Comparison of ENCODE assay signal across 9 mouse cellular contexts in the genomic region with DNA sequence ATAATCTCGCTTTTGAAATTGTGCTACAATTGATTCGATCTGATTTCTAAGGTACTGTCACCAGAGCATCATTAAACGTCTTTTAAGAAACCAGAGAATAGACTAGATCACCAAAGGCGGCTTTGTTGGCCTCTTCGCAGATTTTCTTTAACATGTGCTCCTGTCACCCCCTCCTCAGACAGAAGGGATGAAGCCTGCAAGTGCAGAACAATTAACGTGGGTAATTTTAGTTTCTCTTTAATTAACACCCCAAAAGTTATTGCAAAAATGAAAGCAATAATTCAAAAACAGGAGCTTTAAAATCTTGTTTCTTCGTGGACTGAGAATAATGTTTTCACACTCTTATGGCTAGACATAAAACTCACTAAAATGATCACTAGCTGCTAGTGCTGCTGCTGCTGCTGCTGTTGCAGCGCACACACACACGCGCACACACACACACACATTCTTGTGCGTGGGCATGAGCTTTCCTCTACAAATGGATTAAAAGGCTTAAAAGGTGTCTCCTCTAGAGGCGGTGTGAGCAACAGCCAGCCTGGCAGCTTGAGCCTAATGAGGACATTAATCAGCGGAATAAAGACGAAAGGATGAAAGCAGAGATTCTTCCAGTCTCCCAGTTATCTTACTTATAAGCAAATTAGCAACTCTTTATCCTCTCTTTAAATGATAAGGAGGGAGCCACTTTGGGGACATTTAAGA.
DNase-seq lines count a peak whose midpoint lies in the region; ATAC-seq and TF ChIP-seq lines count a peak whose summit lies in the region.
"Had no signal": no experiment of that assay in that cellular context is flagged by ENCODE, and none has a peak within 500 bp of the region (broad histone marks: within the 10 kb centered on the region; RNA-seq: fewer than 3 reads in every experiment).

No protein-coding gene starts in this region.

- H3K36me3 ChIP-seq in kidney, embryonic 15.5 days: no peaks in the 10 kb centered on the region
- no peaks in the 10 kb centered on the region for H3K36me3 ChIP-seq in embryonic facial prominence, embryonic 11.5 days (replicated peaks; ENCODE audit: control insufficient read depth, insufficient read depth, low read depth, low read length)
- no peaks in the 10 kb centered on the region for H3K36me3 ChIP-seq in hindbrain, postnatal 0 days (ENCODE audit: insufficient read depth, low read length)
- H3K36me3 ChIP-seq: limb, embryonic 12.5 days had no signal

- no peak for ATAC-seq in kidney, embryonic 15.5 days (replicated peaks; ENCODE audit: low FRiP score)
- ATAC-seq in embryonic facial prominence, embryonic 11.5 days (replicated peaks; ENCODE audit: insufficient number of reproducible peaks, low FRiP score, low TSS enrichment, low read depth): peak; percentile 57; the same call in 1 of the 2 replicates
- ATAC-seq in hindbrain, postnatal 0 days: peak; percentile 74

- H3K4me2 ChIP-seq in kidney, embryonic 15.5 days: peak overlapping the region; percentile 17; the same call in 1 of the 2 replicates
- no peak overlapping the region for H3K4me2 ChIP-seq in embryonic facial prominence, embryonic 11.5 days (ENCODE audit: low read depth, low read length)
- peak overlapping the region; percentile 40 for H3K4me2 ChIP-seq in hindbrain, postnatal 0 days (ENCODE audit: low read depth, low read length)
- H3K4me2 ChIP-seq: limb, embryonic 12.5 days had no signal

- no peak overlapping the region for H3K4me3 ChIP-seq in kidney, embryonic 15.5 days (replicated peaks)
- no peak overlapping the region for H3K4me3 ChIP-seq in embryonic facial prominence, embryonic 11.5 days (ENCODE audit: low read depth, low read length)
- peak overlapping the region; percentile 1; the same call in 1 of the 2 replicates for H3K4me3 ChIP-seq in hindbrain, postnatal 0 days (ENCODE audit: low read length)
- H3K4me3 ChIP-seq: limb, embryonic 12.5 days had no signal

- peaks cover 16% of the 10 kb centered on the region for H3K4me1 ChIP-seq in kidney, embryonic 15.5 days
- no peaks in the 10 kb centered on the region for H3K4me1 ChIP-seq in embryonic facial prominence, embryonic 11.5 days (ENCODE audit: control insufficient read depth, insufficient read depth, low read length)
- 0 out of 2 replicates have a peak, but pooled peaks cover 8% of the 10 kb centered on the region for H3K4me1 ChIP-seq in hindbrain, postnatal 0 days (ENCODE audit: insufficient read depth, low read length)

- H3K9me3 ChIP-seq in kidney, embryonic 15.5 days (replicated peaks): no peaks in the 10 kb centered on the region
- no peaks in the 10 kb centered on the region for H3K9me3 ChIP-seq in embryonic facial prominence, embryonic 11.5 days (replicated peaks; ENCODE audit: control insufficient read depth, low read length)
- no peaks in the 10 kb centered on the region for H3K9me3 ChIP-seq in hindbrain, postnatal 0 days (ENCODE audit: low read length)
- H3K9me3 ChIP-seq: limb, embryonic 12.5 days had no signal

- H3K27ac ChIP-seq in kidney, embryonic 15.5 days: peak overlapping the region; percentile 33; the same call in 1 of the 2 replicates
- no peak overlapping the region for H3K27ac ChIP-seq in embryonic facial prominence, embryonic 11.5 days (replicated peaks; ENCODE audit: low read depth, low read length)
- H3K27ac ChIP-seq in hindbrain, postnatal 0 days: no peak overlapping the region
- H3K27ac ChIP-seq: limb, embryonic 12.5 days had no signal

- H3K9ac ChIP-seq in kidney, embryonic 15.5 days: no peak overlapping the region
- no peak overlapping the region for H3K9ac ChIP-seq in embryonic facial prominence, embryonic 11.5 days (replicated peaks; ENCODE audit: low read length)
- no peak overlapping the region for H3K9ac ChIP-seq in hindbrain, postnatal 0 days (replicated peaks; ENCODE audit: low read length)
- H3K9ac ChIP-seq: limb, embryonic 12.5 days had no signal

- DNase-seq in kidney, adult 11 months: no peak
- DNase-seq in embryonic facial prominence, embryonic 11.5 days (ENCODE audit: low spot score): no peak
- DNase-seq in hindbrain, postnatal 0 days (ENCODE audit: low spot score): peak; percentile 76
- DNase-seq in retina, embryonic 14.5 days (ENCODE audit: low spot score): peak; percentile 69
- DNase-seq in ovary, postnatal 14 days (ENCODE audit: low spot score): no peak
- no peak for DNase-seq in adrenal gland, adult (ENCODE audit: inconsistent age in 2 of 2, low spot score in 1 of 2)
- no peak for DNase-seq in adrenal gland, postnatal 36 days

- no peaks in the 10 kb centered on the region for H3K27me3 ChIP-seq in kidney, embryonic 15.5 days
- H3K27me3 ChIP-seq in embryonic facial prominence, embryonic 11.5 days (ENCODE audit: control insufficient read depth, insufficient read depth, low read length): no peaks in the 10 kb centered on the region
- H3K27me3 ChIP-seq in hindbrain, postnatal 0 days (ENCODE audit: insufficient read depth, low read length): no peaks in the 10 kb centered on the region

- peak; percentile 60 for TF ChIP-seq CTCF in hindbrain, postnatal 0 days (IDR thresholded peaks at IDR 0.05; ENCODE audit: low read depth)

- WGBS in kidney, embryonic 15.5 days: 49% methylated on average over 14 of the region's 14 CpGs
- 47% methylated on average over 14 of the region's 14 CpGs for WGBS in embryonic facial prominence, embryonic 11.5 days
- 20% methylated on average over 14 of the region's 14 CpGs for WGBS in hindbrain, postnatal 0 days

Comparison
In these comparisons a context has a peak if more than half of its experiments do, and no peak if none do; other contexts are left out.
1. DNase-seq: peak in hindbrain, postnatal 0 days (single experiment) and retina, embryonic 14.5 days (single experiment); none in kidney, adult 11 months (single experiment), embryonic facial prominence, embryonic 11.5 days (single experiment), ovary, postnatal 14 days (single experiment), adrenal gland, adult (0 of 2) and adrenal gland, postnatal 36 days (0 of 2).